Mouse (Mus musculus): ENCODE measurements around the gene Lhb. TPM values are rescaled to one million over a fixed set of nuclear protein-coding genes. Genes with fewer than 3 reads are reported as not detected.

Lhb gene
- polyA plus RNA-seq, 1 experiment from 2014 or later = not detected

DNA sequence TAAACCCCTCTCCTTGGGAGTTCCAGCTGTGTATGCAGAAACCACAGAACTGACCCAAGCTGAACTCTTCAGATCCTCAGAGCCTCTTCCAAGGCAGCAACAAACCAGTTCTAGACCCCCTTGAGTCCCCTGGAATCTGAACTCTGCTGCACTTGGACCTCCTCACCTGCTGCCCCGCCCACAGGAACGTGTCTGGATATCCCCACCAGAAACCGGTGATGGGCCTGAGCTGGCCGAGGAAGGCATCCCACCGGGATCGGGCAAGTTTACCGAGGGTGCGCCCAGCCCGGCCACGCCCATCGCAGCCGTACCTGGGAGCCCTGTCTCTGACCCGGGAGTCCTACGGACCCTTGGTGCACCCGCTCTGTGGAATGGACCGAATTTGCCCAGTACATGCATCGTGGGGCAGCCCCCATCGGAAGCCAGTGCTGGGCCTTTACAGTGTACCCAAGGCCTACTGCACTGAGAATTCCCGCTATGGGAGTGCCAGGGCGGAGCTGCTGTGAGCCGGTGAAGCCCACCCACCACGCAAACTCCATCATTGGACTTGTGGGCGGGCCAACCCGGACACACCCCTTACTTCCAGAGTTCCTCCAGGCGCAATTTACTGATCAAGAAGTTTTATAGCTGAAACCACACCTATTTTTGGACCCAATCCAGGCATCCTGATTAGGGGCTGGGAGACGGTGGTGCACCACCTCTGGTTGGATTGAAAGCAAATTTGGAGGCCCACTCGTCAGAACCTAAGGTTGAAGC is 583 bp upstream of the Lhb start:
- no peak overlapping the region; the same call in 1 of the 2 replicates for H3K4me3 ChIP-seq
- H3K27ac ChIP-seq = no peak overlapping the region
- H3K9me3 ChIP-seq = no peaks in the 10 kb centered on the region
- H3K36me3 ChIP-seq (replicated peaks) = peaks cover 52% of the 10 kb centered on the region
- DNase-seq (ENCODE audit: extremely low spot score, low spot score) = no peak
- H3K4me1 ChIP-seq = peaks cover 33% of the 10 kb centered on the region
- H3K27me3 ChIP-seq (ENCODE audit: poor library complexity, severe bottlenecking) = peaks cover 77% of the 10 kb centered on the region
- 14% methylated on average over 27 of the region's 27 CpGs for WGBS

DNA sequence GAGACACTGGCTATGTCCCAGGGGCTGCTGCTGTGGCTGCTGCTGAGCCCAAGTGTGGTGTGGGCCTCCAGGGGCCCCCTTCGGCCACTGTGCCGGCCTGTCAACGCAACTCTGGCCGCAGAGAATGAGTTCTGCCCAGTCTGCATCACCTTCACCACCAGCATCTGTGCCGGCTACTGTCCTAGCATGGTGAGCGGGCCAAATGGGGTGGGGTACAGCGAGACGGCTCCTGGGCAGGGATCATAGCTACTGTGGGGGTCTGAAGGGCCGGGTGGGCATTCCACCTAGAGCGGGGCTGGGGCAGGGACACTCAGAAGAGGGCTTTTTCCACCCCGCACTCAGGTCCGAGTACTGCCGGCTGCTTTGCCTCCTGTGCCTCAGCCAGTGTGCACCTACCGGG is 574 bp downstream of the Lhb start:
- H3K9me3 ChIP-seq = no peaks in the 10 kb centered on the region
- WGBS = 91% methylated on average over 14 of the region's 14 CpGs
- H3K27ac ChIP-seq = no peak overlapping the region
- peaks cover 25% of the 10 kb centered on the region for H3K4me1 ChIP-seq
- DNase-seq (ENCODE audit: extremely low spot score, low spot score) = no peak
- peaks cover 65% of the 10 kb centered on the region for H3K27me3 ChIP-seq (ENCODE audit: poor library complexity, severe bottlenecking)
- peaks cover 64% of the 10 kb centered on the region for H3K36me3 ChIP-seq (replicated peaks)
- no peak overlapping the region for H3K4me3 ChIP-seq

DNA sequence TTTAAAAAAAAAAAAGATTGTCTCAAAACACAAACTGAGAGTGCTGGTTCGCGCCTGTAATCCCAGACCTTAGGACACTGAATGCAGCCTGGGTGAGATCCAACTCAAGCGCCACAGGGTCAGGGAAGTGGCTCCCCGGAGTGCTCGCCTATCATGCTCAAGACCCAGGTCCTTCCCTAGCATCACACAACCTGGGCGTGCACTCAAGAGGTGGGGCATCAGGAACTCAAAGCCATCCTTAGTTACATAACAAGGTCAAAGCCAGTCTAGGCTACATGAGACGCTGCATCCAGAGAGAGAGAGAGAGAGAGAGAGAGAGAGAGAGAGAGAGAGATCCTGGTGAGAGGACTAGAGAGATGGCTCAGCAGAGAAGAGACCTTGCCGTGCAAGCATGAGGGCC is 5.9 kb downstream of the Lhb start:
- WGBS = 93% methylated on average over 8 of the region's 8 CpGs

DNA sequence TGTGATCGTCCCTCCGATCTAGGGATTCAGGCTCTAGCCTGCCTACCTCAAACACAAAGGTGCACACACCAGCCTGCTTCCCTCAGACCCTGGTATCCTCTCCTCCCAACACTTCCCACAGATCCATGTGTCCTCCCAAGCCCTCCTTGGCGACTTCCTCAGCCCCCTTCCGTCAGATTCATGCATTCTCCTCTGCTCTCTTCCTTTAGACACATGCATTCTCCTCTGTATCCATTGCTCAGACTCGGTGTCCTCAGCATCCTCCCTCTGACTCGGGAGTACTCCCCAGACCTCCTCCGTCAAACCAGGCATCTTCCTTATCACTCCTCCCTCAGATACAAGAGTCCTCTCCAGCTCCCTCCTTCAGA is 13.2 kb downstream of the Lhb start:
- Histone ChIP-seq H3K4me3 (peak overlapping the region; percentile 95), H3K27ac (peak overlapping the region; percentile 94), H3K9me3 (no peaks in the 10 kb centered on the region), H3K36me3 (replicated peaks) (peaks cover 41% of the 10 kb centered on the region), H3K27me3 (ENCODE audit: poor library complexity, severe bottlenecking) (peaks cover 7% of the 10 kb centered on the region), H3K4me1 (peaks cover 48% of the 10 kb centered on the region)
- DNase-seq (ENCODE audit: extremely low spot score, low spot score) = no peak
- WGBS = 2% methylated on average over 7 of the region's 7 CpGs

More for the DNA sequence above, 5.9 kb downstream of the Lhb start:
- Histone ChIP-seq H3K4me1 (no peaks in the 10 kb centered on the region), H3K27ac (no peak overlapping the region), H3K27me3 (ENCODE audit: poor library complexity, severe bottlenecking) (peaks cover 12% of the 10 kb centered on the region), H3K4me3 (no peak overlapping the region), H3K36me3 (replicated peaks) (peaks cover 100% of the 10 kb centered on the region), H3K9me3 (no peaks in the 10 kb centered on the region)
- DNase-seq (ENCODE audit: extremely low spot score, low spot score) = no peak

DNA sequence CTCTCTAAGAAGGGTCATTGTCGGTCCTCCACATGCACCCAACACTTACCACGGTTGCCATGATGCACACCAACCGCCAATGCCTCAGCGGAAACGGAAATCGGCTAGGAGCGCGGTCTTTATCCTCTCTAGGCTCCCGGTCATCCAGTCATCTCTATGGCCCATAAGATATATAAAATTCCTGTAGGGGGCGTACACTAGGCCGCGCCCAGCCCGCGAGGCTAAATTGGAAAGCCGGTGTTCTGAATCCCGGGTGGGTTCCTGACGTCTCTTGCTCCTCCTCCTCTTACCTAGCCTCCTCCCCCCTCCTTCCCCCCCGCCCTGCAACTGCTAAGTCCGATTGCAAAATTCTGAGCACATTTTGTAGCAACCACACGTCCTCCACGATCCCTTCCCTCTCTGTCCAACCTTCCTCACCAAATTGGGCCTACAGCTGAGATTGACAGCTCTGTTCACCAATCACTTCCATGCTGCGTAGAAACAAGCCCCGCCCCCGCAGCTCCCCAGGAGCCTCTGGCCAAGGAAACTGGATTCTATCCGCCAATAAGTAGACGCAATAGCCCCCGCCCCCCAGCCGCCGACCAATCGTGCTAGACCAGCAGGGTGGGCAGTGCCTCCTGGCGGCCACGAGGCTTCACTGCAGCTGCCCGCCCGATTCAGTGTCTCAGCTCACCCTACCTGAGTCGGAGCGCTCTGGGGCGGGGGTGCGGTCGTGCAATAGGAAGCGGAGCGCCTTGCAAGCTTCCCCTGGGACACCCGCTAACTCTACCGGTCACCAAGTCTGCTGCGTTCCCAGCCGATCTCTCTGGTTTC is 13.8 kb downstream of the Lhb start, which contains the start of gene Gys1:
Gys1 (plus strand) TSS at position 642 of the 813 bp plus-strand sequence.
- peaks cover 37% of the 10 kb centered on the region for H3K36me3 ChIP-seq (replicated peaks)
- WGBS = under 1% methylated on average over 45 of the region's 45 CpGs
- peaks cover 7% of the 10 kb centered on the region for H3K27me3 ChIP-seq (ENCODE audit: poor library complexity, severe bottlenecking)
- H3K27ac ChIP-seq = peak within 1 kb of the TSS; percentile 94
- H3K9me3 ChIP-seq = no peaks in the 10 kb centered on the region
- DNase-seq (ENCODE audit: extremely low spot score, low spot score) = peak; percentile 100
- peak within 1 kb of the TSS; percentile 95 for H3K4me3 ChIP-seq
- peaks cover 48% of the 10 kb centered on the region for H3K4me1 ChIP-seq

DNA sequence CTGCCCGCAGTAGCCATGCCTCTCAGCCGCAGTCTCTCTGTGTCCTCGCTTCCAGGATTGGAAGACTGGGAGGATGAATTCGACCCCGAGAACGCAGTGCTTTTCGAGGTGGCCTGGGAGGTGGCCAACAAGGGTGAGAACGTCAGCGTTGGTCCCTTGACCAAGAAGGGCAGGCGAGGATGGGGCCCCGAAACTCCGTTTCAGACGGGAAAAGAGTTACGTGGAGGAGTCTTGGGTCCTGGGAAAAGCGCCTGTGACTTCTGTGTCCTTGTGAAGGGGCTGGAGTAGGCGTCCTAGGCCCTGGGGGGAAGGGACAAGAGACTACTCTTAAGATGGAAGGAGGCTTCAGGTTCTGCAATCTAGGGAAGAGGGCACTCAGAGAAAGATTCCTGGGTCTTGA is 14.4 kb downstream of the Lhb start:
- H3K27me3 ChIP-seq (ENCODE audit: poor library complexity, severe bottlenecking) = peaks cover 7% of the 10 kb centered on the region
- 3% methylated on average over 16 of the region's 16 CpGs for WGBS
- no peak for DNase-seq (ENCODE audit: extremely low spot score, low spot score)
- peak overlapping the region; percentile 94 for H3K27ac ChIP-seq
- peaks cover 37% of the 10 kb centered on the region for H3K36me3 ChIP-seq (replicated peaks)
- H3K4me3 ChIP-seq = peak overlapping the region; percentile 95
- peaks cover 48% of the 10 kb centered on the region for H3K4me1 ChIP-seq
- no peaks in the 10 kb centered on the region for H3K9me3 ChIP-seq

DNA sequence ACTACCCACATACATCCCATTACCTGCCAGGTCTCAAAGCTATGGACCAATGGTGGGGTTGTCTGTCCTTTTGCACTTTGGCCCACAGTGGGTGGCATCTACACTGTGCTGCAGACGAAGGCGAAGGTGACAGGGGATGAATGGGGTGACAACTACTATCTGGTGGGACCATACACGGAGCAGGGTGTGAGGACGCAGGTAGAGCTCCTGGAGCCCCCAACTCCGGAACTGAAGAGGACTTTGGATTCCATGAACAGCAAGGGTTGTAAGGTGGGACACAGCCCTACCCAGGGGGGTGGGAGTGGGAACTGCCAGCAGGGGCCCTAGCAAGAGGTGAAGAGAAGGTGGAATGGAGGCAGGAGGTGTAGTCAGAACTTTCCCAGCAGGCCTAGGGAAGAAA is 15.8 kb downstream of the Lhb start:
- Histone ChIP-seq H3K27ac (no peak overlapping the region), H3K4me3 (peak overlapping the region; percentile 95), H3K4me1 (peaks cover 48% of the 10 kb centered on the region), H3K36me3 (replicated peaks) (peaks cover 37% of the 10 kb centered on the region), H3K27me3 (ENCODE audit: poor library complexity, severe bottlenecking) (peaks cover 7% of the 10 kb centered on the region), H3K9me3 (no peaks in the 10 kb centered on the region)
- whole genome bisulfite sequencing = 89% methylated on average over 5 of the region's 5 CpGs
- DNase-seq (ENCODE audit: extremely low spot score, low spot score) = no peak

DNA sequence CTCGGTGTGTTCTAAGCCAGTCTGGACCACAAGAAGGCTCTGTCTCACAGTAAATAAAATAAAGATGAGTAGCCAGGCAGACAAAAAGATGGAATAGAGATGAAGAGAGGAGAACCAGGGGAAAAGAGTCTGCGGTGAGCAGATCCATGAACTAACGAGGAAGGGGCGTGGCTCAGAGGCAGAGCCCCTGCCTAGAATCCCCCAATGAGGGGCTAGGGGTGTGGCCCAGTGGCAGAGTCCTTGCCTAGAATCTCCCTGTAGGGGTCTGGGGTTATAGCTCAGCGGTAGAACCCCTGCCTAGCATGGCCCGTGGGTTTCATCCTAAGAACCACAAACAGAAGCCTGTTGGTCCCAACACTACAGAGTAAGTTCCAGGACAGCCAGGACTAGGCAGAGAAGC is 16.4 kb downstream of the Lhb start:
- no peaks in the 10 kb centered on the region for H3K9me3 ChIP-seq
- H3K27ac ChIP-seq = 0 out of 2 replicates have a peak overlapping the region, but pooled peaks have one; percentile 16
- peaks cover 7% of the 10 kb centered on the region for H3K27me3 ChIP-seq (ENCODE audit: poor library complexity, severe bottlenecking)
- H3K4me1 ChIP-seq = peaks cover 48% of the 10 kb centered on the region
- WGBS = 27% methylated on average over 6 of the region's 6 CpGs
- DNase-seq (ENCODE audit: extremely low spot score, low spot score) = no peak
- H3K4me3 ChIP-seq = peak overlapping the region; percentile 4
- H3K36me3 ChIP-seq (replicated peaks) = peaks cover 34% of the 10 kb centered on the region

DNA sequence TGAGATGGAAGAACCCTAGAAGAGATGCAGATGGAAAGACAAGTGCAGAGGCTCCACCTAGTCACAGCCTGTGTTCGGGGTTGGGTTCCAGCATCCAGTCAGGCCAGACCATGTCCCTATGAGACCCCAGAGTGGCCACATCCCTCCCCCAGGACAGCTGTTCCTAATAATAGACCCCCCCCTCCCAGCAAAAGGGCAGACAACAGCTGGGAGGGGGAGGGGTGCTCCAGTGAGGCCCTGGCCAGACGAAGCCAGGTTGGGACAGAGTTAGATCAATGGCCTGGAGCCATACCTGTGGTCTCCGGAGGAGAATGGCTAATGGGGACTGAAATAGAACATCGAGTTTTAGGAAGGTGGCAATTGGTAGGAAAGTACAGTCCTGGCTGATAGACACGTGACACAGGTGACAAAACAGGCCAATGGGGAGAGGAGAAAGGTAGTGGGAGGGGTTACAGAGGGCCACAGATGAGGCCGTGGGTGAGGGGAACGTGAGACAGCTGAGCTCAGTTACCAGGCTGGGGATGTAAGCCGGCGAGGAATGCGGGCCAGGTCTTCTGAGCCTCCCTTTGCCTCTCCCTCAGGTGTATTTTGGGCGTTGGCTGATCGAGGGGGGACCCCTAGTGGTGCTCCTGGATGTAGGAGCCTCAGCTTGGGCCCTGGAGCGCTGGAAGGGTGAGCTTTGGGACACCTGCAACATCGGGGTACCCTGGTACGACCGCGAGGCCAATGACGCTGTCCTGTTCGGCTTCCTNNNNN is 17.1 kb downstream of the Lhb start, which contains the start of gene Ruvbl2:
Ruvbl2 (minus strand) TSS at position 576 of the 756 bp plus-strand sequence.
- H3K27me3 ChIP-seq (ENCODE audit: poor library complexity, severe bottlenecking) = peaks cover 7% of the 10 kb centered on the region

DNA sequence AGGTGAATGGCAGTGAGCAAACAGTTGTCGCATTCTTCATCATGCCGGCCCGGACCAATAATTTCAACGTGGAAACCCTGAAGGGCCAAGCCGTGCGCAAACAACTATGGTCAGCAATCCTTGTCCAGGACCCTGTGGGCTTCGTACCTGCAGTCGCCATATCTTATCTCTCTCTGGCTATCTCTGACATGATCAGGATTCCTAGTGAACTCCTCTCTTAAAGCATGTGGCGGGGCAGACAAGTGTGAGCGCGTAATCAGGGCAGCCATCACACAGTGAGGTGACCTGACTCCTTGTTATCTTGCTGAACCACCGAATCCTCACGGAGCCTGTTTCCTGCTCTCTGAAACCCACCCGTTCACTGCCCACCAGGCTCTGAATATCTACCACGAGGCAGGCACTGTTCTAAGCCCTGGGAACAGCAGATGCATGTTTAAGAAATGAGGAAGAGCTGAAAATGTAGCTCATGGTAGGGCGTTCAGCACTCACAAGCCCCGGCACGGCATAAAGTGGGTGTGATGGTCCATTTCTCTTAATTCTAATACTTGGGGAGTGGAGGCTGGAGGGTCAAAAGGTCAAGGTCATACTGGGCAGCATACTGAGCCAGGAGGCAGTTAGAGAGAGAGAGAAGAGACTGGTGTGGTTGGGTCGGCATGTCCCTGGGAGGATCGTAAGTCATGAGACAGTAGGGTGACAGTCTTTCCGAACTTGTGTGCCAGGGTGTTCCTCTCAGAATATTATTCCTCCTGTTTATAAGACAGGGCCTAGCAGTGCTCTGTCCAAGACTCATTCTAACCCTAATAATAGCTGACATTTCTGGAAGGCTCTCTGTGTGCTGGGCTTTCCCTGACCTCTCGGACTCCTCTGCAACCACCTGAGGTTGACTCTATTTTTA is 23.2 kb downstream of the Lhb start:
- Histone ChIP-seq H3K27ac (no peak overlapping the region), H3K9me3 (no peaks in the 10 kb centered on the region), H3K36me3 (replicated peaks) (peaks cover 78% of the 10 kb centered on the region), H3K4me3 (no peak overlapping the region), H3K4me1 (peaks cover 5% of the 10 kb centered on the region; the same call in 1 of the 2 replicates), H3K27me3 (ENCODE audit: poor library complexity, severe bottlenecking) (no peaks in the 10 kb centered on the region)
- 91% methylated on average over 22 of the region's 22 CpGs for WGBS
- DNase-seq (ENCODE audit: extremely low spot score, low spot score) = no peak

More for the DNA sequence above, 17.1 kb downstream of the Lhb start, which contains the start of gene Ruvbl2:
- Histone ChIP-seq H3K9me3 (no peaks in the 10 kb centered on the region), H3K4me3 (peak within 1 kb of the TSS; percentile 4), H3K36me3 (replicated peaks) (peaks cover 33% of the 10 kb centered on the region), H3K4me1 (peaks cover 46% of the 10 kb centered on the region), H3K27ac (0 out of 2 replicates have a peak within 1 kb of the TSS, but pooled peaks have one; percentile 16)
- DNase-seq (ENCODE audit: extremely low spot score, low spot score) = no peak
- WGBS = 15% methylated on average over 19 of the region's 19 CpGs

DNA sequence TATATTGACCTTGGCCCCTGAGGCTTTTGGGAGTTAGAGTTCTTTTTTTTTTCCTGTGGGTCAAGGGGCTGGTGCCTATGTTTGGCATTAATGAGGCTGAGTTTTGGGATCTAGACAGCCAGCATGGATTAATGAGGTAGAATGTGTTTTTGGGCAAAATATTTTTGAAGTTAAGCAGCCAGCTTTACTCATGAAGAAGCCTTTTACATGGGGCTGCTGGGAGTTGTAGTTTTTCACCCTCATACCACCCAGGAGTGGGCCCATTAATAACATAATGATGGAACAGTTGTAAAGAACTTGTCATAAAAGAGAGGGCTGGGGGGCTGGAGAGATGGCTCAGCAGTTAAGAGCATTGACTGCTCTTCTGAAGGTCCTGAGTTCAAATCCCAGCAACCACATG is 26.0 kb downstream of the Lhb start:
- peaks cover 73% of the 10 kb centered on the region for H3K36me3 ChIP-seq (replicated peaks)
- H3K4me3 ChIP-seq = no peak overlapping the region
- no peak for DNase-seq (ENCODE audit: extremely low spot score, low spot score)
- H3K27me3 ChIP-seq (ENCODE audit: poor library complexity, severe bottlenecking) = no peaks in the 10 kb centered on the region
- H3K9me3 ChIP-seq = no peaks in the 10 kb centered on the region
- H3K4me1 ChIP-seq = peaks cover 9% of the 10 kb centered on the region; the same call in 1 of the 2 replicates
- no peak overlapping the region for H3K27ac ChIP-seq
